Mouse (Mus musculus): ENCODE measurements around the gene Zbtb34.

Zbtb34 gene

DNA sequence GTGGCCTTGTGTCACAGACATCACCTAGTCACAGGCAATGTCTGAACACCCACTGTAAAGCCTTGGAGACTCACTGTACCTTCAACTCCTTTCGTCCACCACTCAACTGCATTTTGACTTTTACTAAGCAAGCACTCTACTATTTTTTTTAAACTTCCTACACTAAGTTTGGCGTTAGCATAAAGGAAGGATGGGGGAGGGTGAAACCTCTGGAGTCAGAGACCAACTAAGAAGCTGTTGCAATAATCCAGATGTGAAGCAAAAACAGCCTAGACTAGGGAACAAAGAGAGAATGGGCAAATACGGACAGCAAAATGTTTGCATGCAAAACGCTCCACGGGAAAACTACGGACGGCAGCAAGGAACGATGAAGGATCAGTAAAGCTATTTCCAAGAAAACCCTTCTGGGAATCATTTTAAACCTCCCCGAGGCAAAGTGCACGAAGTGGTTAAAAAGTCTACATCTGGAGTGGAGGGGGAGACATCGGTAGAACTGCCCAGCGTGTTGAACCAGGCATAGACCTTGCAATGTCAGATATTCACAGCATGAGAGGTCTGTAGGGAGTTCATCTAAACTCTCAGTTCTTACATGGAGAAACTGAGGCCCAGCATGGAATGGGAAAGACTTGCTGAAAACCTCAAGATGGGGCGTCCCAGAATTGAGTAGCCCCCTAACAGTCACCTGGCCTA lies 898 bp downstream of the Zbtb34 start:
- H3K36me3 ChIP-seq (ENCODE audit: insufficient read depth, low read length): peaks cover 27% of the 10 kb centered on the region
- H3K4me3 ChIP-seq (replicated peaks; ENCODE audit: low read length): peak overlapping the region; percentile 97
- TF ChIP-seq CTCF (conservative IDR thresholded peaks at IDR 0.05; ENCODE audit: low read length) (no peak), POU5F1 (IDR thresholded peaks at IDR 0.05; ENCODE audit: borderline replicate concordance, low read length) (no peak), NANOG (IDR thresholded peaks at IDR 0.05; ENCODE audit: borderline replicate concordance, low read length) (no peak)
- peaks cover 84% of the 10 kb centered on the region for H3K4me1 ChIP-seq (replicated peaks; ENCODE audit: low read depth, low read length)
- H3K27me3 ChIP-seq (ENCODE audit: insufficient read depth, low read length): no peaks in the 10 kb centered on the region
- H3K9me3 ChIP-seq (ENCODE audit: low read length): no peaks in the 10 kb centered on the region

DNA sequence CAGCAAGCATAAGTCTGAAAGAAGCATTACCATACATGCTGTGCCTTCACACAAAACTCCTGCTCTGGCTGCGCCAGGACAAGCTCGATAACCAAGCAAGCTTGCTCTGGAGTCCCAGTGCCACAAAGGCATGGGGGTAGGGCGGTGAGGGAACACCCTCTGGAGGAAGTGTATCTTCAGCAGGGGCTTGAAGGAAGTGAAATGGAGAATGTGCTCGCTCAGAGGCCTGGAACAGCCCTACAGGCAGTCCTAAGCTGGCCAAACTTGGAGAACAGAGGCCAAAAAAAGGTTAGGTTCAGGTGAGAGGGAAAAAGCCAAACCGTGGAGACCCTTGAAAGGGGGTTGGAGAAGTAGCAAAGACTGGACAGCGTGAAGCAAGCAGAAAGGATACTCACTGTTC lies 1.8 kb downstream of the Zbtb34 start:
- Histone ChIP-seq H3K9me3 (ENCODE audit: low read length) (no peaks in the 10 kb centered on the region), H3K36me3 (ENCODE audit: insufficient read depth, low read length) (peaks cover 33% of the 10 kb centered on the region), H3K4me1 (replicated peaks; ENCODE audit: low read depth, low read length) (peaks cover 83% of the 10 kb centered on the region), H3K27me3 (ENCODE audit: insufficient read depth, low read length) (no peaks in the 10 kb centered on the region), H3K4me3 (replicated peaks; ENCODE audit: low read length) (peak overlapping the region; percentile 97)
- no peak for TF ChIP-seq CTCF (conservative IDR thresholded peaks at IDR 0.05; ENCODE audit: low read length)
- no peak for TF ChIP-seq POU5F1 (IDR thresholded peaks at IDR 0.05; ENCODE audit: borderline replicate concordance, low read length)
- no peak for TF ChIP-seq NANOG (IDR thresholded peaks at IDR 0.05; ENCODE audit: borderline replicate concordance, low read length)

DNA sequence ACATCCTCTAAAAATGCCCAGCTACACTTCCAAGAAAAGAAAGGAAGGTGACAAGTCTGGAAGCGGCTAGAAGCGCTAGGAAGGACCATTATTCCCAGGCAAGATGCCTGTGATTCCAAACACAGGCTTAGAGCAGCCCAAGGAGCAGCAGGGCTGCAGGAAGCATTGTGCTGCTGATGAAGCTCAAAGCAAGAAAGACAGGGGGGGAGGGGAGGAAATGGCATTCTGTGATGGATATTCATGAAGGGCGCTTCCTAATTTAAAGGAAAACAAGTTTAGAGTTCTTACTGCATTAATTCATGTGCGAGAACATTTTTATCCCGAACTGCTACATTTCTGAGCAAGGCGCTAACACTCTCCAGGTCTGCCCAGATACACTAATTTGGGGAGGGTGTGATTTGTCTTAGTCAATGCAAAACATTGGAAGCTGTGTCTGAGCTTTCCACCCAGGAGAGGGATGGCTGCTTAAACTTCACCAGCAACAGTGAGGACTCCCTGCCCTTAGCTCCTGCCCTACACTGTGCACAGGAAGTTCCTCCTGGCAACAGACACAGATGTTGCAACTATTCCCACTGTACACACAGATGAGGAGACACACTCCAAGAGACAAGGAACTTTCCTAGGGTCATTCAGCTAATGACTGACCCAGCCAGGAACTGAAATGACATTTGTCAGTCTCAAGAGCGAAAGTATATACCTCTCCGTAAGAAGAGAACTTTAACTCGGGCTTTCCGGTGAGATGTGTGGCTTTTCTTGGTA lies 4.3 kb downstream of the Zbtb34 start:
- H3K4me3 ChIP-seq (replicated peaks; ENCODE audit: low read length): peak overlapping the region; percentile 30
- H3K27me3 ChIP-seq (ENCODE audit: insufficient read depth, low read length): no peaks in the 10 kb centered on the region
- no peaks in the 10 kb centered on the region for H3K9me3 ChIP-seq (ENCODE audit: low read length)
- peaks cover 56% of the 10 kb centered on the region for H3K36me3 ChIP-seq (ENCODE audit: insufficient read depth, low read length)
- TF ChIP-seq POU5F1 (IDR thresholded peaks at IDR 0.05; ENCODE audit: borderline replicate concordance, low read length) (no peak), CTCF (conservative IDR thresholded peaks at IDR 0.05; ENCODE audit: low read length) (no peak), NANOG (IDR thresholded peaks at IDR 0.05; ENCODE audit: borderline replicate concordance, low read length) (no peak)
- H3K4me1 ChIP-seq (replicated peaks; ENCODE audit: low read depth, low read length): peaks cover 78% of the 10 kb centered on the region

DNA sequence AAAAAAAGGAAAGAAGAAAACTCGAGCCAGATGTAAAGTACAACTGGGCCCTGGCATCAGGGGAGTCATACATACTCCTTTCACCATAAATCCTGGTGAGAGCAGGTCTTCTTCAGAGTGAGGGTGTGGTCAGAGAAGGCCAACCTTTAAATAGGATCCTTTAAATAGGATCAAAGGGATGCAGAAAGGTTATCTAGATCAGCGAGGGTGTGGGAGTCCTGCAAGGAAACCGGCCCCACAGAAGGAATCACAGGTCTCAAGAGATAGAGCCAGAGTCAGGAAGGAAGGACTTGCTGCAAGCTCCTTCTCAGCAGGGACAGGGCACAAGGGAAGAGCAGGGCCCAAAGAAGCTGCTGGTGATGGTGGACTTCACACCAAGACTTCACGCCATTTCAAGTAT lies 13.7 kb downstream of the Zbtb34 start:
- Histone ChIP-seq H3K27me3 (ENCODE audit: insufficient read depth, low read length) (no peaks in the 10 kb centered on the region), H3K36me3 (ENCODE audit: insufficient read depth, low read length) (peaks cover 58% of the 10 kb centered on the region)
- TF ChIP-seq CTCF (conservative IDR thresholded peaks at IDR 0.05; ENCODE audit: low read length) (no peak), NANOG (IDR thresholded peaks at IDR 0.05; ENCODE audit: borderline replicate concordance, low read length) (no peak), POU5F1 (IDR thresholded peaks at IDR 0.05; ENCODE audit: borderline replicate concordance, low read length) (no peak)

DNA sequence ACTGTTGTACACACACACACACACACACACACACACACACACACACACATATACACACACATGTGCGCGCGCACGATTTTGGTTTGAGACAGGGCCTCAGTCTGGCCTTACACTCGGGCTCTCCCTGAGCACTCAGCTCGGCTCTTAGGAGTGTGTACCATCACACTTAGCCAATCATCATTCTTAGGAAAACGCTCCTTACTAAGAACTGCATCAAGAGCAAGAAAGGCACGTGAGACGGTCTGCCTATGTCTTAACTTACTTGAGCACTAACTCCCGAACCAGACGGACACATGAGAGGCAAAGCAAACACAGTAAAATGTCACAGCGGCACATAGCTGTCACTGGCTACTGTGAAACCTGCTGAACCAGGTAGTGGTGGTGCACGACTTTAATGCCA lies 17.1 kb downstream of the Zbtb34 start:
- TF ChIP-seq POU5F1 (IDR thresholded peaks at IDR 0.05; ENCODE audit: borderline replicate concordance, low read length) (no peak), NANOG (IDR thresholded peaks at IDR 0.05; ENCODE audit: borderline replicate concordance, low read length) (no peak)
- Histone ChIP-seq H3K27me3 (ENCODE audit: insufficient read depth, low read length) (no peaks in the 10 kb centered on the region), H3K9me3 (ENCODE audit: low read length) (no peaks in the 10 kb centered on the region), H3K4me3 (replicated peaks; ENCODE audit: low read length) (no peak overlapping the region), H3K4me1 (replicated peaks; ENCODE audit: low read depth, low read length) (peaks cover 52% of the 10 kb centered on the region), H3K36me3 (ENCODE audit: insufficient read depth, low read length) (peaks cover 62% of the 10 kb centered on the region)

More for the DNA sequence above, 13.7 kb downstream of the Zbtb34 start:
- Histone ChIP-seq H3K4me1 (replicated peaks; ENCODE audit: low read depth, low read length) (peaks cover 46% of the 10 kb centered on the region), H3K9me3 (ENCODE audit: low read length) (no peaks in the 10 kb centered on the region), H3K4me3 (replicated peaks; ENCODE audit: low read length) (no peak overlapping the region)

DNA sequence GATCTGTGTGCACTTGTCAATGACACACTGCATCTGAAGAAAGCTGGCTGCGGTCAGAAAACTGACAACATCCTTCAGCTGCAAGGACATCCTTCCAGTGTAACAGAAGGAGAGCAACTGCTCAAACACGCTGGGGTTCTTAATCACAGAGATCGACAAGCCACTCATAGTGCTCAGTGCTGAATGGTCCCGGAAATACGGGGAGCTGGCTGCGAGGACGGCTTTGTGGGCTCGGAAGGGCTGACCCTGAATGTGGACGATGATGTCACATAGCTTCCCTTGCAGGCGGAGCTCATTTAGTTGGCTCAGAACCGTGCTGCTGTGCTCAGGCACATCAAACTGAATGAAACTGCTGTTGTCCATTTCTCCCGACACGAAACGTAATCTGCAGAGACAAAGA lies 19.0 kb downstream of the Zbtb34 start:
- no peak for TF ChIP-seq CTCF (conservative IDR thresholded peaks at IDR 0.05; ENCODE audit: low read length)
- TF ChIP-seq NANOG (IDR thresholded peaks at IDR 0.05; ENCODE audit: borderline replicate concordance, low read length): no peak

DNA sequence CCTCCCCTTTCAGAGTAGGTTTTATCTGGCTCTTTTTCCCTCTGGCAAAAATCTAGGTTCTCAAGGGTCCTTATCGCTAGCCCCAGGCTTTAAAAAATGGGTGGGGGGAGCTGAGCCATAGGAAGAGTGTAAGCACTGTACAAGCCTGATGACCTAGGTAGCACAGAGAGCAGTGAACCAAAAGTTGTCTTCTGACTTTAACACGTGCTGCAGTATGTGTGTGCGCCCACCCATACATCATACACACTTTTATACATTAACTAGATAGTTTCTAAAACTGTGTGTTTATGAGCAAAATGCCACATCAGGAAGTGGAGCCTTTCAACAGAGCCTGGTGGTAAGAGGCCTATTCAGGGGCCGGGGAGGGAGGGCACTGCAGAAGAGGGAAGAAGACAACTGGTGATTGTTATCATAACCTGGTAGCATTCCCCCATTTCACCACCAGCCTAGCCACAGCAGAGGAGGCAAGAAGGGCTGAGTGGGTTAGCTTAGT lies 27.6 kb downstream of the Zbtb34 start:
- Histone ChIP-seq H3K36me3 (ENCODE audit: insufficient read depth, low read length) (peaks cover 26% of the 10 kb centered on the region), H3K4me3 (replicated peaks; ENCODE audit: low read length) (no peak overlapping the region), H3K9me3 (ENCODE audit: low read length) (no peaks in the 10 kb centered on the region), H3K27me3 (ENCODE audit: insufficient read depth, low read length) (no peaks in the 10 kb centered on the region), H3K4me1 (replicated peaks; ENCODE audit: low read depth, low read length) (peaks cover 15% of the 10 kb centered on the region)
- TF ChIP-seq NANOG (IDR thresholded peaks at IDR 0.05; ENCODE audit: borderline replicate concordance, low read length) (no peak), CTCF (conservative IDR thresholded peaks at IDR 0.05; ENCODE audit: low read length) (no peak)

More for the DNA sequence above, 19.0 kb downstream of the Zbtb34 start:
- Histone ChIP-seq H3K9me3 (ENCODE audit: low read length) (no peaks in the 10 kb centered on the region), H3K4me3 (replicated peaks; ENCODE audit: low read length) (no peak overlapping the region), H3K36me3 (ENCODE audit: insufficient read depth, low read length) (peaks cover 73% of the 10 kb centered on the region), H3K4me1 (replicated peaks; ENCODE audit: low read depth, low read length) (peaks cover 45% of the 10 kb centered on the region), H3K27me3 (ENCODE audit: insufficient read depth, low read length) (no peaks in the 10 kb centered on the region)

DNA sequence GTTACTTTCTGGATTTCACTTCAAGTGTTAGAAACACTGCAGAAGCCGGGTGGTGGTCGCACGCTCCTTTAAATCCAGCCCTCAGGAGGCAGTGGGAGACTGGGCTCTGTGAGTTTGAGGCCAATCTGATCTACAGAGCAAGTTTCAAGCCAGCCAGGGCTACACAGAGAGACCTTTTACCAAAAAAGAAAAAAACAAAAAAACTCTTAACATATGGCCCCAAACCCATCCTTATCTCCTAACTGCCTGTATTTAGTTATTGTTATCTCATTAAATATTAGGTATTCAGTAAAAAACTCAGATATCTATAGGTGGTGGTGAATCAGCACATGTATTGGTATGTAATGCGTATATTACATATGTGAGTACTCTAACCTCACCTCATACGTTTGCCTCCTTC lies 28.5 kb downstream of the Zbtb34 start:
- Histone ChIP-seq H3K9me3 (ENCODE audit: low read length) (no peaks in the 10 kb centered on the region), H3K27me3 (ENCODE audit: insufficient read depth, low read length) (no peaks in the 10 kb centered on the region), H3K36me3 (ENCODE audit: insufficient read depth, low read length) (peaks cover 17% of the 10 kb centered on the region), H3K4me1 (replicated peaks; ENCODE audit: low read depth, low read length) (peaks cover 15% of the 10 kb centered on the region), H3K4me3 (replicated peaks; ENCODE audit: low read length) (no peak overlapping the region)
- TF ChIP-seq CTCF (conservative IDR thresholded peaks at IDR 0.05; ENCODE audit: low read length) (no peak; the same call in 1 of the 2 replicates), NANOG (IDR thresholded peaks at IDR 0.05; ENCODE audit: borderline replicate concordance, low read length) (no peak), POU5F1 (IDR thresholded peaks at IDR 0.05; ENCODE audit: borderline replicate concordance, low read length) (no peak)

Measured in E14TG2a.4 (cell line).